Mouse (Mus musculus) heart, embryonic 15.5 days (tissue): ENCODE data around the gene Rasgrf1. TPM values are rescaled to one million over a fixed set of nuclear protein-coding genes. Genes with fewer than 3 reads are reported as not detected.

Experiments used
- ATAC-seq: fragments of 200-750 bp; cut with Nextera tagmentation; replicated peaks from 2 replicates; pipeline ENCODE4 v1.8.0; 2017; ENCODE audit warnings: low read depth, moderate TSS enrichment; ENCODE audit not compliant: insufficient number of reproducible peaks, insufficient read depth, low FRiP score
- H3K27ac ChIP-seq: fragments of 300-500 bp; sonication (generic); 2 replicates; pipeline ENCODE4 v1.5.1; 2015; ENCODE audit warnings: mild to moderate bottlenecking, inconsistent platforms
- H3K27me3 ChIP-seq: fragments of 300-500 bp; sonication (generic); 2 replicates; pipeline ENCODE4 v1.6.1; 2015; ENCODE audit warnings: inconsistent platforms
- H3K36me3 ChIP-seq: fragments of 300-500 bp; sonication (generic); 2 replicates; pipeline ENCODE4 v1.6.1; 2015; ENCODE audit warnings: mild to moderate bottlenecking, inconsistent platforms
- H3K4me1 ChIP-seq: fragments of 300-500 bp; sonication (generic); replicated peaks from 2 replicates; pipeline ENCODE4 v1.6.1; 2015; ENCODE audit warnings: inconsistent platforms
- H3K4me2 ChIP-seq: fragments of 300-500 bp; sonication (generic); 2 replicates; pipeline ENCODE4 v1.6.1; 2015; ENCODE audit warnings: inconsistent platforms, mild to moderate bottlenecking, moderate library complexity
- H3K4me3 ChIP-seq: fragments of 300-500 bp; sonication (generic); 2 replicates; pipeline ENCODE4 v1.5.1; 2015; ENCODE audit warnings: mild to moderate bottlenecking, inconsistent platforms
- H3K9ac ChIP-seq: fragments of 300-500 bp; sonication (generic); 2 replicates; pipeline ENCODE4 v1.6.1; 2015; ENCODE audit warnings: mild to moderate bottlenecking, inconsistent platforms
- H3K9me3 ChIP-seq: fragments of 300-500 bp; sonication (generic); replicated peaks from 2 replicates; pipeline ENCODE4 v1.6.1; 2016; ENCODE audit warnings: inconsistent platforms
- WGBS: fragments of 180-500 bp; shearing (Covaris S2); methylation state at CpG from one replicate; pipeline ENCODE4 v1.1.7; 2015; ENCODE audit warnings: mixed read lengths; 5-methylcytosine and 5-hydroxymethylcytosine counted together
- polyA plus RNA-seq: library from polyadenylated mRNA; unstranded; fragments of >200 nt; fragmentation: Nextera tagmentation; extraction: Ambion mirVana; gene quantifications from 2 replicates; pipeline ENCODE4 v1.2.1, GENCODE M21; 2015

Gene Rasgrf1
- polyA plus RNA-seq, 1 experiment from 2014 or later, result 0.11 TPM

GRCm38 (mm10) chr9:89940428-89940827, 30.7 kb downstream of the Rasgrf1 start:
- H3K36me3 ChIP-seq, result no peaks in the 10 kb centered on the region
- no peaks in the 10 kb centered on the region for H3K9me3 ChIP-seq
- 68% methylated on average over 1 of the region's 1 CpGs for WGBS
- ATAC-seq, result no peak
- H3K4me1 ChIP-seq, result no peaks in the 10 kb centered on the region
- no peak overlapping the region for H3K4me3 ChIP-seq
- no peak overlapping the region for H3K9ac ChIP-seq
- no peak overlapping the region for H3K27ac ChIP-seq
- no peak overlapping the region for H3K4me2 ChIP-seq
- no peaks in the 10 kb centered on the region for H3K27me3 ChIP-seq

- Histone ChIP-seq H3K4me1 (no peaks in the 10 kb centered on the region; the same call in 1 of the 2 replicates), H3K9ac (no peak overlapping the region), H3K27ac (no peak overlapping the region), H3K9me3 (no peaks in the 10 kb centered on the region), H3K27me3 (no peaks in the 10 kb centered on the region), H3K4me3 (no peak overlapping the region), H3K36me3 (no peaks in the 10 kb centered on the region), H3K4me2 (no peak overlapping the region)
- 62% methylated on average over 9 of the region's 9 CpGs for WGBS
- no peak for ATAC-seq
Observed at GRCm38 (mm10) chr9:89946830-89947229, 37.1 kb downstream of the Rasgrf1 start.

- no peak overlapping the region for H3K4me2 ChIP-seq
- H3K9ac ChIP-seq, result no peak overlapping the region
- H3K27ac ChIP-seq, result no peak overlapping the region
- H3K27me3 ChIP-seq, result no peaks in the 10 kb centered on the region
- no peak overlapping the region for H3K4me3 ChIP-seq
- WGBS, result 32% methylated on average over 5 of the region's 5 CpGs
- no peaks in the 10 kb centered on the region; the same call in 1 of the 2 replicates for H3K4me1 ChIP-seq
- no peaks in the 10 kb centered on the region for H3K36me3 ChIP-seq
- no peak for ATAC-seq
- H3K9me3 ChIP-seq, result no peaks in the 10 kb centered on the region
Observed at GRCm38 (mm10) chr9:89948602-89949001, 38.9 kb downstream of the Rasgrf1 start.

- no peak overlapping the region for H3K27ac ChIP-seq
- no peak overlapping the region for H3K4me3 ChIP-seq
- WGBS, result 87% methylated on average over 22 of the region's 22 CpGs
- H3K9me3 ChIP-seq, result no peaks in the 10 kb centered on the region
- H3K4me2 ChIP-seq, result no peak overlapping the region
- H3K36me3 ChIP-seq, result no peaks in the 10 kb centered on the region
- H3K4me1 ChIP-seq, result no peaks in the 10 kb centered on the region; the same call in 1 of the 2 replicates
- no peaks in the 10 kb centered on the region for H3K27me3 ChIP-seq
- ATAC-seq, result no peak
- H3K9ac ChIP-seq, result no peak overlapping the region
Observed at GRCm38 (mm10) chr9:89953596-89954215, 44.0 kb downstream of the Rasgrf1 start.

- ATAC-seq, result no peak
Observed at GRCm38 (mm10) chr9:89954860-89955479, 45.3 kb downstream of the Rasgrf1 start.

GRCm38 (mm10) chr9:89958959-89959358, 49.3 kb downstream of the Rasgrf1 start:
- ATAC-seq, result no peak
- no peak overlapping the region for H3K9ac ChIP-seq
- 68% methylated on average over 2 of the region's 2 CpGs for WGBS
- no peak overlapping the region for H3K4me2 ChIP-seq
- no peak overlapping the region for H3K4me3 ChIP-seq
- H3K36me3 ChIP-seq, result no peaks in the 10 kb centered on the region
- no peak overlapping the region for H3K27ac ChIP-seq
- no peaks in the 10 kb centered on the region for H3K27me3 ChIP-seq
- no peaks in the 10 kb centered on the region for H3K4me1 ChIP-seq
- no peaks in the 10 kb centered on the region for H3K9me3 ChIP-seq

More at GRCm38 (mm10) chr9:89954860-89955479, 45.3 kb downstream of the Rasgrf1 start:
- H3K27me3 ChIP-seq, result no peaks in the 10 kb centered on the region
- no peak overlapping the region for H3K4me2 ChIP-seq
- no peak overlapping the region for H3K27ac ChIP-seq
- H3K9me3 ChIP-seq, result no peaks in the 10 kb centered on the region
- no peak overlapping the region for H3K4me3 ChIP-seq
- H3K4me1 ChIP-seq, result no peaks in the 10 kb centered on the region
- no peaks in the 10 kb centered on the region for H3K36me3 ChIP-seq
- no peak overlapping the region for H3K9ac ChIP-seq
- WGBS, result 44% methylated on average over 8 of the region's 8 CpGs

GRCm38 (mm10) chr9:89964091-89964490, 54.4 kb downstream of the Rasgrf1 start:
- no peaks in the 10 kb centered on the region for H3K4me1 ChIP-seq
- ATAC-seq, result no peak
- 83% methylated on average over 4 of the region's 4 CpGs for WGBS
- H3K27me3 ChIP-seq, result no peaks in the 10 kb centered on the region
- no peaks in the 10 kb centered on the region for H3K36me3 ChIP-seq
- no peak overlapping the region for H3K4me2 ChIP-seq
- H3K9ac ChIP-seq, result no peak overlapping the region
- no peak overlapping the region for H3K4me3 ChIP-seq
- H3K9me3 ChIP-seq, result no peaks in the 10 kb centered on the region
- no peak overlapping the region for H3K27ac ChIP-seq

GRCm38 (mm10) chr9:89967716-89968115, 58.0 kb downstream of the Rasgrf1 start:
- no peak for ATAC-seq
- no peak overlapping the region for H3K9ac ChIP-seq
- no peaks in the 10 kb centered on the region; the same call in 1 of the 2 replicates for H3K4me1 ChIP-seq
- H3K4me3 ChIP-seq, result no peak overlapping the region
- H3K27ac ChIP-seq, result no peak overlapping the region
- H3K36me3 ChIP-seq, result no peaks in the 10 kb centered on the region
- H3K4me2 ChIP-seq, result no peak overlapping the region
- 82% methylated on average over 4 of the region's 4 CpGs for WGBS
- 0 out of 2 replicates have a peak, but pooled peaks cover under 1% of the 10 kb centered on the region for H3K27me3 ChIP-seq
- H3K9me3 ChIP-seq, result no peaks in the 10 kb centered on the region

- no peaks in the 10 kb centered on the region for H3K36me3 ChIP-seq
- ATAC-seq, result no peak
Observed at GRCm38 (mm10) chr9:89968836-89969450, 59.2 kb downstream of the Rasgrf1 start.

GRCm38 (mm10) chr9:89970271-89970670, 60.6 kb downstream of the Rasgrf1 start:
- H3K36me3 ChIP-seq, result no peaks in the 10 kb centered on the region
- no peak overlapping the region for H3K4me3 ChIP-seq
- no peak overlapping the region for H3K4me2 ChIP-seq
- 0 out of 2 replicates have a peak, but pooled peaks cover 6% of the 10 kb centered on the region for H3K27me3 ChIP-seq
- H3K4me1 ChIP-seq, result peaks cover 8% of the 10 kb centered on the region
- H3K9ac ChIP-seq, result no peak overlapping the region
- H3K9me3 ChIP-seq, result no peaks in the 10 kb centered on the region
- no peak for ATAC-seq
- H3K27ac ChIP-seq, result no peak overlapping the region
- WGBS, result 91% methylated on average over 10 of the region's 10 CpGs

More at GRCm38 (mm10) chr9:89968836-89969450, 59.2 kb downstream of the Rasgrf1 start:
- no peak overlapping the region for H3K4me3 ChIP-seq
- WGBS, result 76% methylated on average over 6 of the region's 6 CpGs
- no peak overlapping the region for H3K9ac ChIP-seq
- peaks cover under 1% of the 10 kb centered on the region; the same call in 1 of the 2 replicates for H3K4me1 ChIP-seq
- H3K4me2 ChIP-seq, result no peak overlapping the region
- 0 out of 2 replicates have a peak, but pooled peaks cover 6% of the 10 kb centered on the region for H3K27me3 ChIP-seq
- no peaks in the 10 kb centered on the region for H3K9me3 ChIP-seq
- no peak overlapping the region for H3K27ac ChIP-seq

GRCm38 (mm10) chr9:89970886-89971486, 61.3 kb downstream of the Rasgrf1 start:
- WGBS, result 65% methylated on average over 11 of the region's 11 CpGs
- H3K9ac ChIP-seq, result no peak overlapping the region
- ATAC-seq, result no peak
- H3K4me3 ChIP-seq, result no peak overlapping the region
- H3K27me3 ChIP-seq, result 0 out of 2 replicates have a peak, but pooled peaks cover 6% of the 10 kb centered on the region
- H3K27ac ChIP-seq, result no peak overlapping the region
- no peaks in the 10 kb centered on the region for H3K36me3 ChIP-seq
- peaks cover 8% of the 10 kb centered on the region for H3K4me1 ChIP-seq
- H3K4me2 ChIP-seq, result no peak overlapping the region
- H3K9me3 ChIP-seq, result no peaks in the 10 kb centered on the region
